Mouse (Mus musculus) lung, postnatal 0 days (tissue): Measurements from ENCODE around the gene Batf2.

Experiments
- CTCF ChIP-seq: IDR thresholded peaks from 2 replicates; pipeline ENCODE4 v1.5.1; 2016; ENCODE audit warnings: antibody characterized with exemption, mild to moderate bottlenecking
- EP300 ChIP-seq: IDR thresholded peaks from 2 replicates; pipeline ENCODE4 v1.6.1; 2016; ENCODE audit warnings: antibody characterized with exemption, mild to moderate bottlenecking, control low read depth

GRCm38 (mm10) chr19:6126289-6126688, 14.5 kb upstream of the Batf2 start:
- TF ChIP-seq CTCF = peak; percentile 81
- TF ChIP-seq EP300 = peak; percentile 31; the same call in 1 of the 2 replicates
